Mouse (Mus musculus) small intestine, adult 2 months (tissue): Measurements from ENCODE around the gene Ggcx. TPM values are rescaled to one million over a fixed set of nuclear protein-coding genes. Genes with fewer than 3 reads are reported as not detected.

Source experiments
- H3K27ac ChIP-seq: fragments of 200-500 bp; 2 replicates; pipeline ENCODE4 v1.5.1; 2012; ENCODE audit warnings: low read depth, low read length, control low read depth, inconsistent platforms; ENCODE audit not compliant: insufficient read depth
- H3K27me3 ChIP-seq: fragments of 200-500 bp; 2 replicates; pipeline ENCODE4 v1.6.1; 2012; ENCODE audit warnings: mild to moderate bottlenecking, moderate library complexity, low read length, inconsistent platforms; ENCODE audit not compliant: control insufficient read depth, insufficient read depth
- H3K36me3 ChIP-seq: fragments of 200-500 bp; 2 replicates; pipeline ENCODE4 v1.6.1; 2012; ENCODE audit warnings: mild to moderate bottlenecking, low read length, control low read depth, inconsistent platforms; ENCODE audit not compliant: control insufficient read depth, insufficient read depth
- H3K4me1 ChIP-seq: fragments of 200-500 bp; 2 replicates; pipeline ENCODE4 v1.6.1; 2012; ENCODE audit warnings: low read length, inconsistent platforms, mixed read lengths; ENCODE audit not compliant: control insufficient read depth, insufficient read depth, insufficient read length
- H3K4me3 ChIP-seq: fragments of 200-500 bp; 2 replicates; pipeline ENCODE4 v1.5.1; 2012; ENCODE audit warnings: low read depth, mild to moderate bottlenecking, control low read depth, inconsistent platforms, low read length, moderate library complexity
- CTCF ChIP-seq: fragments of 200-500 bp; IDR thresholded peaks from 2 replicates; pipeline ENCODE4 v1.5.1; 2012; ENCODE audit warnings: low read depth, mild to moderate bottlenecking, control low read depth, inconsistent platforms, low read length, moderate library complexity, mixed read lengths; ENCODE audit not compliant: insufficient replicate concordance, insufficient read length; ENCODE audit errors: extremely low read depth
- POLR2A ChIP-seq: fragments of 200-500 bp; IDR thresholded peaks from 2 replicates; pipeline ENCODE4 v1.6.1; 2012; ENCODE audit warnings: low read depth, mild to moderate bottlenecking, control low read depth, inconsistent platforms, low read length, moderate library complexity
- WGBS: fragments of 180-500 bp; shearing (Covaris S2); methylation state at CpG from one replicate; pipeline ENCODE4 v1.1.7; 2018; 5-methylcytosine and 5-hydroxymethylcytosine counted together
- polyA plus RNA-seq: library from polyadenylated mRNA; depleted of rRNA; stranded (reverse); fragments of >200 nt; gene quantifications from 2 replicates; pipeline ENCODE4 v1.2.3, GENCODE M21; 2012

The Ggcx gene
- polyA plus RNA-seq, 1 experiment, result 6.1 TPM

DNA sequence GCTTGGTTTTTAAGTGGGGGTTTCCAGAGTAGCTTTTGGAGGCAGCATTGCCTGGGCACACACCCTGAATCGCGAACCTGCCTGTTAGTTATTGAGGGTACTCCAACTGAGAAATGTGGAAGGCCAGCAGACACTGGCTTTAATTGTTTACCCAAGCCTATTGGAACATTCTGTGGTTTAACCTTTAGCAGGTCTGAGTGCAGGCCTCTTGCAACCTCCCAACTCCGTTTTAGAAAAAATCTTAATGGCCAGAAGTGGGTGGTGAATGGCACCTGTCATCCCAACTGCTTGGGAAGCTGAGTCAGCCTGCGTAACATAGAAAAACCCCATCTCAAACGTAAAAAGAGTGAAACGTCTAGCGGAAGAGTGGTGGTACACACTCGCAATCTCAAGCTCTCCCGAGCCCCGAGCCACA, 17.3 kb upstream of the Ggcx start:
- Histone ChIP-seq H3K27me3 (no peaks in the 10 kb centered on the region), H3K27ac (no peak overlapping the region), H3K36me3 (no peaks in the 10 kb centered on the region), H3K4me3 (no peak overlapping the region), H3K4me1 (no peaks in the 10 kb centered on the region)
- 76% methylated on average over 10 of the region's 10 CpGs for WGBS
- TF ChIP-seq POLR2A (no peak), CTCF (no peak)

DNA sequence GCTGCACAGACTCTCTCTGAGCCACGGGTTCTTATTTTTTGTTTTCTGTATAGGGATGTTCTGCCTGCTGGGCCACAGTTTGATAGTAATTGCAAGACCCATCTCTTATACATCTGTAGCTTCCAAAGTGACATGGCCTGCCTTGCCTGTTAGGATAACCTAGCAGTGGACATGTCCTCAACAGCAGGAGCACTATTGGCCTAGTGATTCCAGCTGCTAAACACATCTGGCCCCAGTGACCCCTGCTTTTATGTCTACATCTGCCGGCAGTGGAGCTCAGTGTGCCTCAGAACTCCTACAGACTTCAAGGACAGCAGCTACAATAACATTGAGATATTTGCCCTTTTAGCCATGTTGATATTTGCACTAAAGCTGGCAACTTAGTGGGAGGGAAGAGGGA, 14.1 kb upstream of the Ggcx start:
- H3K4me3 ChIP-seq, result no peak overlapping the region
- no peaks in the 10 kb centered on the region for H3K27me3 ChIP-seq
- no peaks in the 10 kb centered on the region for H3K4me1 ChIP-seq
- WGBS, result 67% methylated on average over 2 of the region's 2 CpGs
- H3K27ac ChIP-seq, result no peak overlapping the region
- TF ChIP-seq POLR2A (no peak), CTCF (no peak)
- H3K36me3 ChIP-seq, result no peaks in the 10 kb centered on the region

DNA sequence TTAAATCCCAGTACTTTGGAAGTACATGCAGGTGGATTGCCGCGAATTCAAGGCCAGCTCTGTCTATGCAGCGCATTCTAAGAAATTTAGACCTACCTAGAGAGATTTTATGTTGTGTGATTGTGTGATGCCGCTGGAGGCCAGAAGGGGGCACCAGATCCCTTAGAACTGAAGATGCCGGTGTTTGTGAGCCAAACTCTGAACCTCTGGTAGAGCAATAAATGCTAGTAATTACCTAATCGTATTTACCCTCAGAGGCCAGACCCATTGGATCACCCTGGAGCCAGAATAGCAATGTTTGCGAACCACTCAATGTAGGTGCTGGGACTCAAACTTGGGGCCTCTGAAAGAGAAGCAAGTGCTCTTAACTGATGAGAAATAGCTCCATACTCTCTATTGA, 12.2 kb upstream of the Ggcx start:
- Histone ChIP-seq H3K27me3 (no peaks in the 10 kb centered on the region), H3K36me3 (no peaks in the 10 kb centered on the region), H3K27ac (no peak overlapping the region), H3K4me1 (no peaks in the 10 kb centered on the region), H3K4me3 (no peak overlapping the region)
- WGBS, result 9% methylated on average over 7 of the region's 7 CpGs
- TF ChIP-seq POLR2A, result no peak
- peak; percentile 88; the same call in 1 of the 2 replicates for TF ChIP-seq CTCF

DNA sequence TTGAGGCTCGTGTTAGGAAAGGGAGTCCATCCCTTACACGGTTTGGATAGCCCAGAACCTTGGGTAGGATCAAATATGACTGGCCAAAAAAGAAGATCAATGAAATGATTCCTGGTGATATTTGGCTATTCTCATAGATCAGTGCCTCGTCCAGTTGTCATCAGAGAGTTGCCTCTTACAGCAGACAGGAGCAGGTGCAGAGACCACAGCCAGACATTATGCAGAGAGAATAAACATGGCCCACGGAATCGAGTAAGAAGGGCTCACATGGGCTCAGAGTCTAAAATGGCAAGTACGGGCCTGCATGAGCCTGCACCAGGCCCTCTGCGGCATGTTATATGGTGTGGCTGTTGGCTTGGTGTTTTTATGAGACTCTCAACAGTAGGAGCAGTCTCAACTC, 8.8 kb upstream of the Ggcx start:
- Histone ChIP-seq H3K27ac (no peak overlapping the region), H3K36me3 (no peaks in the 10 kb centered on the region), H3K4me3 (no peak overlapping the region), H3K27me3 (no peaks in the 10 kb centered on the region), H3K4me1 (no peaks in the 10 kb centered on the region)
- 83% methylated on average over 7 of the region's 7 CpGs for WGBS
- TF ChIP-seq POLR2A, result no peak
- TF ChIP-seq CTCF, result no peak

DNA sequence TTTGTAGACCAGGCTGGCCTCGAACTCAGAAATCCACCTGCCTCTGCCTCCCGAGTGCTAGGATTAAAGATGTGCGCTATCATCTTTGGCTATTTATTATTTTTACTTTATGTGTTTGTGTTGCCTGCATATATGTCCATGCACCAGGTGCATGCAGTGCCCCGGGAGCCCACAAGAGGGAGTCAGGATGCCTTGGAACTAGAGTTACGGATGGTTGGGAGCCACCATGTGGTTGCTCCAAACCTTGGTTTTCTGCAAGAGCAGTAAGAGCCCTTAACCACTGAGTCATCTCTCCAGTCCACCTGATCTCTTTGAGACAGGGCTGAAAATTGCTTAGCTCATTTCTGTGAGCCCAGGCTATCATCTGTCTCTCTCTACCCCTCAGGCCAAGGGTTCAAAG, 7.0 kb upstream of the Ggcx start:
- Histone ChIP-seq H3K4me3 (no peak overlapping the region), H3K27ac (no peak overlapping the region), H3K27me3 (no peaks in the 10 kb centered on the region), H3K4me1 (no peaks in the 10 kb centered on the region), H3K36me3 (no peaks in the 10 kb centered on the region)
- WGBS, result 6% methylated on average over 5 of the region's 5 CpGs
- TF ChIP-seq POLR2A (no peak), CTCF (peak; percentile 95)

DNA sequence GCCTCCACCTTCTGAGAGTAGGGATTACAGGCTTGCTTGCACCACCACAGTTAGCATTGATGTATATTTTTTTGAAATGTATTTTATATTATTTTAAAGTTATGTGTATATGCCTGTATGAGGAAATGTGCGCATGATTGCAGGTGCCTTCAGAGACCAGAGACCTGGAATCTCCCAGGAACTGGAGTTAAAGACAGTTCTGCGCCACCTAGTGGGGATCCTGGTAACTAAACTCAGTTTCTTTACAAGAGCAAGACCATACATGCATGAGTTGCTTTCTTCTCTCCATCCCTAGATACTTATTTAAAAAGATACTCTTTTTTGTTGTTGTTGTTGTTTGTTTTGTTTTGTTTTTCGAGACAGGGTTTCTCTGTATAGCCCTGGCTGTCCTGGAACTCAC, 4.5 kb upstream of the Ggcx start:
- Histone ChIP-seq H3K36me3 (no peaks in the 10 kb centered on the region), H3K27ac (no peak overlapping the region), H3K4me1 (no peaks in the 10 kb centered on the region), H3K4me3 (no peak overlapping the region), H3K27me3 (no peaks in the 10 kb centered on the region)
- TF ChIP-seq CTCF, result peak; percentile 35; the same call in 1 of the 2 replicates
- TF ChIP-seq POLR2A, result no peak
- 8% methylated on average over 3 of the region's 3 CpGs for WGBS

DNA sequence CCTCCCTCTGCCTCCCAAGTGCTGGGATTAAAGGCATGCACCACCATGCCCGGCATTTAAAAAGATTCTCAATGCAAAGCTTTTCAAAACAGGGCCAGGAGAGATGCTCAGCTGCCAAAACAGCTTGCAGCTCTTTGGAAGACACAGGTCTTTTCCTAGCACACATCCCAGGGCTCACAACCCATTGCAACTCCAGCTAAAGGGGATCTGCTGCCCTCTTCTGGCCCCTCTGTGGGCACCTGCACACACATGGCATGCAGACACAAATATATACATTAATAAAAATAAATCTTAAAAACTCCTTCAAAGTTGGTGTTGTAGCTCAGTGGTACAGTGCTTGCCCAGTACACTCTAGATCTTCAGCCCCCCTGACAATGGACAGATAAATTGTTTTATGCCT, 4.1 kb upstream of the Ggcx start:
- Histone ChIP-seq H3K36me3 (no peaks in the 10 kb centered on the region), H3K4me3 (no peak overlapping the region), H3K27ac (no peak overlapping the region), H3K27me3 (no peaks in the 10 kb centered on the region), H3K4me1 (no peaks in the 10 kb centered on the region)
- 21% methylated on average over 1 of the region's 1 CpGs for WGBS
- no peak for TF ChIP-seq CTCF
- TF ChIP-seq POLR2A, result no peak

DNA sequence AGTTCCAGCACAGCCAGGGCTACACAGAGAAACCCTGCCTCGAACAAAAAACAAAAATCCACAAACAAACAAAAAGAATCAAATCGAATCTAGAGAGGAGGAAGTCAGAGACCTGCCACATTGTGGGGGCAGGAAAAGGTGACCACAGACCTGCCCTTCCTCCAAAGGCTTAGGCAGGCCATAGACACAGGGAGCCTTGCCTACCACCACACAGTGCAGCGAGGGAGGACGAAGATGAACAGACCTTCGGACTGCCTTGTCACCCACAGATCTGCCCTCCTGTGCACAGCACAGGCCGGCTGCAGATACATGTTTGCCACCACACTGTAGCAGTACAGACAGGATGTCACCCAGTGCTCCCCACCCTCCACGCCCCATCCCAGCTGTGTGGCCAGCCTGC, 3.6 kb upstream of the Ggcx start:
- H3K27ac ChIP-seq, result no peak overlapping the region
- no peaks in the 10 kb centered on the region for H3K27me3 ChIP-seq
- no peaks in the 10 kb centered on the region for H3K4me1 ChIP-seq
- 74% methylated on average over 7 of the region's 7 CpGs for WGBS
- no peak for TF ChIP-seq POLR2A
- TF ChIP-seq CTCF, result no peak
- no peak overlapping the region for H3K4me3 ChIP-seq
- H3K36me3 ChIP-seq, result no peaks in the 10 kb centered on the region
